Mouse (Mus musculus): ENCODE measurements around the gene Scgb2b26.
"Not testable (repeated sequence)": the region's sequence is repeated elsewhere in the genome, so short reads cannot be mapped to it uniquely, and the experiment has no call there.

Scgb2b26 gene

DNA sequence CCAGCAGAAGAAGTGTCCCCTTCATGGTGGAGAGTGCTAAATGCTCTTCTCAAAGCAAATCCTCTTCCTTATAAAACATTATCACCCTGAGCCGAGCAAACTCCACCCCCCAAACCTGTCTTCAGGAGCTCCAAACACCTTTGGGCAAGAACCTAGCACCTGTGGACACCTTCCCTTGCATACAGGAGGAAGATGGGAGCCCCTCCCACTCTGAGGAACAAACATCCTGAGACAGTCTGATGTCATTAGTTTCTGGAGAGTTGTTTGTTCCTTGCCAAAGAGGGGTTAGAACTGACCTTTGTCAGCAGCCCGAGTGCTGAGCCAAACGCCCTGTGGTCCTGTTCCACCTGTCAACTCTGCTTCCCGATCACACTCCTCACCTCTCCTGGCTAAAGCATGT is at the start of gene Scgb2b26:
TSS of gene Scgb2b26 (minus strand) at position 101 of the 400 bp plus-strand sequence.
- no peak for DNase-seq (ENCODE audit: low spot score)

DNA sequence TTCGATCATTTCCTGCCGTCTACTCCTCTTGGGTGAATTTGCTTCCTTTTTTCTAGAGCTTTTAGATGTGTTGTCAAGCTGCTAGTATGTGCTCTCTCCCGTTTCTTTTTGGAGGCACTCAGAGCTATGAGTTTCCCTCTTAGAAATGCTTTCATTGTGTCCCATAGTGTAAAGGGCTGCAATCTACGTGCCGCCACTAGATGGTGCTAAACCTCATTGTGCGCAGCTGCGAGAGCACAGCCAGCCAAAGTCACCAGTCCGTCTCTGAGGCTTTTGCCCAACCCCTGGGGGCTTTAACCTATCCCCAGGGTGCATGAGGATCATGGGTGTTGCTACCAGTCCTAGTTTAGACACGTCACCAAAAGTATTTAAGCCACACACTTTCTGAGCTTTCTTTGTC is 37.4 kb upstream of the Scgb2b26 start:
- DNase-seq (ENCODE audit: low spot score): not testable (repeated sequence)

DNA sequence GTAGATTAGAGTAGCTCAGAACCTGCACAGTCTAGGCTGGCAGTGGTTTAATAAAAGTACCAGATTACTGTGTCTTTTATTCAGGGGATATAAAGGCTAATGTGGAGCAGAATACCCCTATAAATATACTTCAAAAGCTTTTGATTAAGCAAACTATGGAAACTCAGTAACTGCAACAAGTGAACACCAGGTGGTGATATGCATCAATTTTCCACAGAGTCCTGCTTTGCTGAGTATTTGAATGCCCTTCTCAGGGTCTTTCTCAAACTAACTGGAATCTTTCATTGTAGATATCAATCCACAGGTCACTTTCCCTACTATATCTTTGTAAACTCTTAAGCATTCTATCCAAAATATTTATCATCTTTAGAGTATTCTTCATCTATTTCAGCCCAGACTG is 41.9 kb downstream of the Scgb2b26 start:
- DNase-seq (ENCODE audit: low spot score): no peak

DNA sequence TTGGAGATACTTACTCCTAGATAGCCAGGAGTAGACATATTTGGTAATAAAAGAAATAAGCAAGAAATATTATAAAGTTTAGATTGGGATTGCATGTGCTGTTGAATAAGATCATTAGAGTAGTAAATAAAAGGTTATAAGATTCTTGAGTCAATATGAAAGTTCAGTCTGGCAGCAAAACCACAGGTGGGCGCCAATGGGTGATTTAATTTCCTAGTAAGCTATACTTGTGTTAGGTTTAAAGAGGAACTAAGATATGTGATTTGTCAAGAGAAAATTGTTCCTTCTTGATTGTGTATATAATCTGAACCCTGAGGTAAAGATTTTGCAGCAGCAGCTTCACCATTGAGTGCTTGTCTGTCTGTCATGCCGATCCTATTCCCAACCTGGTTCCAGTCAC is 44.0 kb downstream of the Scgb2b26 start:
- no peak for DNase-seq (ENCODE audit: low spot score)

DNA sequence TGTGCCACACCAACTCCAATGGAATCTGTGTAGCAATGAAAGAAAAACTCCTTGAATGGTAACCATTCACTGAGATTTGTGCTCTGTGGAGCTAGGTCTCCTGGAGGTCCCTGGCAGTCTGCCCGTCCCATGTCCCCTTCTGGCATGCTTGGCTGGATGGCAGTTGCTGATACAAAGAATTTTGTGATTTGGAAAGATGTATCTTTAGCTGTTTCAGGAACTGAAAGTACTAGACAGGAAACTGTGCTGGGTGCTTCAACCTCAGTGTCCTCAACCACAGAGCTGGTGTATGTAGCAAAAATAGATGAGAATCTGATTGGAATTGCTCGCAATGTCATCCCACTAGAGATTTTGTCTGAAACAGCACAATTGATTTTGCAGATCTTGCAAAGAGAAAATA is 44.8 kb downstream of the Scgb2b26 start:
- DNase-seq (ENCODE audit: low spot score): no peak
